Mouse (Mus musculus) heart, adult 2 months (tissue): Measurements from ENCODE around the gene Mcmbp.

Experiments
- CTCF ChIP-seq: fragments of 200-600 bp; IDR thresholded peaks from 2 replicates; pipeline ENCODE4 v1.8.1; 2022; ENCODE audit warnings: antibody characterized with exemption, mild to moderate bottlenecking, moderate library complexity
- EP300 ChIP-seq: fragments of 200-500 bp; IDR thresholded peaks from 2 replicates; pipeline ENCODE4 v1.6.1; 2011; ENCODE audit warnings: low read depth, low read length, control low read depth; ENCODE audit not compliant: insufficient read depth

GRCm38 (mm10) chr7:128690070-128690469 is 50.2 kb downstream of the Mcmbp start:
- peak; percentile 87; the same call in 1 of the 2 replicates for TF ChIP-seq EP300
- no peak; the same call in 1 of the 2 replicates for TF ChIP-seq CTCF
